Mouse (Mus musculus): ENCODE data around the gene Paqr6. TPM values are rescaled to one million over a fixed set of nuclear protein-coding genes. Genes with fewer than 3 reads are reported as not detected.

Paqr6 gene
- polyA plus RNA-seq (2015; fragmentation: Nextera tagmentation; extraction: Ambion mirVana): 1.2 and 1.9 TPM in 2 replicates

GRCm38 (mm10) chr3:88364337-88364736, at the start of gene Paqr6:
Gene Paqr6, plus strand, starts transcription at chr3:88364584.
- no peaks in the 10 kb centered on the region for H3K4me1 ChIP-seq (ENCODE audit: control insufficient read depth, insufficient read depth, low read length)
- H3K4me2 ChIP-seq (ENCODE audit: low read length): no peak within 1 kb of the TSS
- H3K36me3 ChIP-seq (ENCODE audit: control insufficient read depth, insufficient read depth, low read length): peaks cover 28% of the 10 kb centered on the region
- no peak within 1 kb of the TSS for H3K4me3 ChIP-seq (ENCODE audit: low read depth, low read length)
- ATAC-seq: no peak
- no peak within 1 kb of the TSS for H3K9ac ChIP-seq (ENCODE audit: low read depth, low read length)
- WGBS: 4% methylated on average over 16 of the region's 16 CpGs
- no peak within 1 kb of the TSS for H3K27ac ChIP-seq (ENCODE audit: low read length)
- peaks cover 4% of the 10 kb centered on the region; the same call in 1 of the 2 replicates for H3K27me3 ChIP-seq (ENCODE audit: control insufficient read depth, insufficient read depth, low read depth, low read length)
- H3K9me3 ChIP-seq (replicated peaks; ENCODE audit: control insufficient read depth, low read length, poor library complexity, severe bottlenecking): no peaks in the 10 kb centered on the region

- Histone ChIP-seq H3K4me3 (ENCODE audit: low read depth, low read length) (peak within 1 kb of the TSS; percentile 46), H3K9ac (ENCODE audit: low read depth, low read length) (peak within 1 kb of the TSS; percentile 51), H3K27me3 (ENCODE audit: control insufficient read depth, insufficient read depth, low read depth, low read length) (no peaks in the 10 kb centered on the region), H3K27ac (ENCODE audit: low read length) (no peak within 1 kb of the TSS), H3K4me2 (ENCODE audit: low read length) (peak within 1 kb of the TSS; percentile 82), H3K4me1 (ENCODE audit: control insufficient read depth, insufficient read depth, low read length) (peaks cover 8% of the 10 kb centered on the region), H3K36me3 (ENCODE audit: control insufficient read depth, insufficient read depth, low read length) (peaks cover 31% of the 10 kb centered on the region), H3K9me3 (replicated peaks; ENCODE audit: control insufficient read depth, low read length, poor library complexity, severe bottlenecking) (no peaks in the 10 kb centered on the region)
- ATAC-seq: peak; percentile 83
- 2% methylated on average over 10 of the region's 10 CpGs for WGBS
Observed at GRCm38 (mm10) chr3:88324951-88325405, 39.4 kb upstream of the Paqr6 start, which contains the start of gene Glmp. Gene Glmp, plus strand, starts transcription at chr3:88325023.

DNA sequence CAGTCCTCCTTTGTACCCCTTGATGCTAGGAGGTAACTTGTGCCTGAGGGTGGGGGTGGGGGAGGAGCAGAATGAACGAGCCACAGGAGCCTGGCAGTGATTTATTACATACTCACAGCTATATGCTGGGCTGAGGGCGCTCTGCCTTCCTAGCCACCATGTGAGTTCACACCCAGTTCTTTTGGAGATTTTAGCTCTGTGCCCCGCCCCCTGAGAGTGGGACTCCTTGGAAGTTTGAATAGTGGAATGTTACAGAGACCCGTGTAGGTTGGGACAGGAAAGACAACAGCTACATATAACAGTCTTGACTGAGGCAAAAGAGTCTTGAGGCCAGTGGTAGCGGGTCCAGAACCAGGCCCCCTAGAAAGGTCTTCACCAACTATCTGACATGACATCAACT, 35.4 kb upstream of the Paqr6 start:
- Histone ChIP-seq H3K27me3 (ENCODE audit: control insufficient read depth, insufficient read depth, low read depth, low read length) (no peaks in the 10 kb centered on the region), H3K27ac (ENCODE audit: low read length) (no peak overlapping the region), H3K36me3 (ENCODE audit: control insufficient read depth, insufficient read depth, low read length) (peaks cover 4% of the 10 kb centered on the region; the same call in 1 of the 2 replicates), H3K4me2 (ENCODE audit: low read length) (no peak overlapping the region), H3K4me1 (ENCODE audit: control insufficient read depth, insufficient read depth, low read length) (peaks cover 8% of the 10 kb centered on the region), H3K9ac (ENCODE audit: low read depth, low read length) (no peak overlapping the region), H3K9me3 (replicated peaks; ENCODE audit: control insufficient read depth, low read length, poor library complexity, severe bottlenecking) (no peaks in the 10 kb centered on the region), H3K4me3 (ENCODE audit: low read depth, low read length) (no peak overlapping the region)
- no peak for ATAC-seq
- 81% methylated on average over 5 of the region's 5 CpGs for WGBS

- 23% methylated on average over 2 of the region's 2 CpGs for WGBS
- Histone ChIP-seq H3K27me3 (ENCODE audit: control insufficient read depth, insufficient read depth, low read depth, low read length) (no peaks in the 10 kb centered on the region), H3K27ac (ENCODE audit: low read length) (no peak overlapping the region), H3K4me2 (ENCODE audit: low read length) (no peak overlapping the region), H3K9ac (ENCODE audit: low read depth, low read length) (no peak overlapping the region), H3K4me1 (ENCODE audit: control insufficient read depth, insufficient read depth, low read length) (peaks cover 5% of the 10 kb centered on the region), H3K9me3 (replicated peaks; ENCODE audit: control insufficient read depth, low read length, poor library complexity, severe bottlenecking) (no peaks in the 10 kb centered on the region), H3K36me3 (ENCODE audit: control insufficient read depth, insufficient read depth, low read length) (peaks cover 4% of the 10 kb centered on the region; the same call in 1 of the 2 replicates), H3K4me3 (ENCODE audit: low read depth, low read length) (no peak overlapping the region)
- no peak for ATAC-seq
Observed at GRCm38 (mm10) chr3:88331282-88331681, 33.1 kb upstream of the Paqr6 start.

DNA sequence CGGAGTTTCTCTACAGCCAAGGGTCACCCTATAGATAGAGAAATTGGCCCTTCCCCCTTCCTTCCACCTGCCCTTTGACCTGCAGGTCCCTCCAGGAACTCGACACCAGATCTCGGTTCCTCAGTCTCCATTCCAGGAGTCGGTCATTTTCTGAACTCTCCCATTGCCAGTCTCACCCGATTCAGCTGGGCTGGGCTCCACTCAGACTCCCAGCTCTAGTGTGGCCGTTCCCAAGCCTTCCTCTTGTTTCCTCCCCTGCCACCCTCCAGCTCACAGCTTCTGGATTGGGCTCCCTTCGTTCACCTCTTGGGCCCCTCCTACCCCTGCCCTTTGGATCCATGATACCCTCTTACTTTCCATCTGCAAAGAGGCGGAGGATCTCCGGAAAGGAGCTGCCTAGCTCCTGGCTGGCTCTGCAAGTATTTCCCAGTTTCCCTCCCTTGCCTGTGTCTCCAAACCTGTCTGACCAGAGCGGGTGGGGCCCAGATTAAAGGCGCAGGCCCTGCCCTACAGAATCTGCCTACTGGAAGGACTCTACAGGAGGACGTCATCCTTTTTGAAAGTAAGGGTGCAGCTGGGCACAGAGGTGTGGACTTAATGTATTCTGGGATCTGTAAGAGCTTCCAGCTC, 30.2 kb upstream of the Paqr6 start:
- H3K9ac ChIP-seq (ENCODE audit: low read depth, low read length): no peak overlapping the region
- no peak overlapping the region for H3K4me3 ChIP-seq (ENCODE audit: low read depth, low read length)
- WGBS: 68% methylated on average over 12 of the region's 12 CpGs
- H3K27ac ChIP-seq (ENCODE audit: low read length): no peak overlapping the region
- no peak overlapping the region for H3K4me2 ChIP-seq (ENCODE audit: low read length)
- no peaks in the 10 kb centered on the region for H3K27me3 ChIP-seq (ENCODE audit: control insufficient read depth, insufficient read depth, low read depth, low read length)
- peaks cover 19% of the 10 kb centered on the region for H3K4me1 ChIP-seq (ENCODE audit: control insufficient read depth, insufficient read depth, low read length)
- peaks cover 2% of the 10 kb centered on the region; the same call in 1 of the 2 replicates for H3K36me3 ChIP-seq (ENCODE audit: control insufficient read depth, insufficient read depth, low read length)
- no peaks in the 10 kb centered on the region for H3K9me3 ChIP-seq (replicated peaks; ENCODE audit: control insufficient read depth, low read length, poor library complexity, severe bottlenecking)
- no peak for ATAC-seq

DNA sequence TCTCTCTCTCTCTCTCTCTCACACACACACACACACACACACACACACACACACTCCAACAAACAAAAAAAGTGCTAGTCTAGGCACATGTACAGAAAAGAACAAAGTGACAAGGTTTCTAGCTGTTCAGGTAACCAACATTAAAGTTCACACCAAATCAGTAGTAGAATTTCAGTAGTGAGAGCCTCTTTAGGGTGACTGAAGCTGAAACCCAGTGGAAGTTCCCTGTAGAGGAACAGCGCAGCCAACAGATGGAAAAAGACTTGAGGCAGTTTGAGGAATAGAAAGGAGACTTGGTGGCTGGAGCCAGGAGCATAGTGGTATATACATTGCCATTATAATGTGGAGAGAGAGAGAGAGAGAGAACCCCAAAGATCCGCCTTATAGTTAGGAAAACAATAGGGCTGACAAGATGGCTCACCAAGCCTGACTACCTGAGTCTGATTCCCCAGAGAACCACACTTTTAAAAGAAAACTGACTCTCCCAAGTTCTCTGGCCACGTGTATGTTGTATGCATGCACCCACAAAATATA, 29.4 kb upstream of the Paqr6 start:
- no peak for ATAC-seq
- no peak overlapping the region; the same call in 1 of the 2 replicates for H3K27ac ChIP-seq (ENCODE audit: low read length)
- H3K4me3 ChIP-seq (ENCODE audit: low read depth, low read length): peak overlapping the region; percentile 70
- no peaks in the 10 kb centered on the region for H3K27me3 ChIP-seq (ENCODE audit: control insufficient read depth, insufficient read depth, low read depth, low read length)
- H3K9me3 ChIP-seq (replicated peaks; ENCODE audit: control insufficient read depth, low read length, poor library complexity, severe bottlenecking): no peaks in the 10 kb centered on the region
- H3K36me3 ChIP-seq (ENCODE audit: control insufficient read depth, insufficient read depth, low read length): no peaks in the 10 kb centered on the region
- WGBS: 44% methylated on average over 3 of the region's 3 CpGs
- H3K4me1 ChIP-seq (ENCODE audit: control insufficient read depth, insufficient read depth, low read length): peaks cover 19% of the 10 kb centered on the region
- peak overlapping the region; percentile 82 for H3K9ac ChIP-seq (ENCODE audit: low read depth, low read length)
- peak overlapping the region; percentile 86 for H3K4me2 ChIP-seq (ENCODE audit: low read length)

DNA sequence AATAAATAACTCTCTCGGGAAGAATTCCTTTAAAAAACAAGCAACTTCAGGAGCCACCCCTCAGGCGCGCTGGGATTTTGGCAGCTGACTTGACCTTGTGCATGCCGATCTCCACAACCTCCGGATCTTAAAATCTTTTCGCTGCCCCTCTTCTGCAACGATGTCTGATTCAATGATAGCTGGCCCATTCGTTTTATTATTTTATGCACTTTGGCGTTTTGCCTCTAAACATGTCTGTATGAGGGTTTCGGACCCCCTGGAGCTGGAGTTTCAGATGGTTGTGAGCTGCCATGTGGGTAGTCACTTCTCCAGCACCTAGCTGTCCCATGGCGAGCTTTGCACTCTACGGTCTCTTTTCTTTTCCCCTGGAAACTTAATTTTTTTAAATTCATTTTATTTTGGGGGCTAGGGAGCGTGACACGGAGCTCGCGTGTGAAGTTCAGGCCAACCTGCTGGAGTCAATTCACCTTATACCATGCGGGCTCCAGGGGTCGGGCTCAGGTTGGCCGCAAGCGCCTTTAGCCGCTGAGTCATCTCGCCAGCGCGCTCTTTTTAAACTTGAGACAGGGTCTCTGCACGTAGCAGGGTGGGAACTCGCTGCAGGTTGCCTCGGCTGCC, 28.8 kb upstream of the Paqr6 start:
- ATAC-seq: peak; percentile 79
- WGBS: 1% methylated on average over 27 of the region's 27 CpGs
- H3K9ac ChIP-seq (ENCODE audit: low read depth, low read length): peak overlapping the region; percentile 82

DNA sequence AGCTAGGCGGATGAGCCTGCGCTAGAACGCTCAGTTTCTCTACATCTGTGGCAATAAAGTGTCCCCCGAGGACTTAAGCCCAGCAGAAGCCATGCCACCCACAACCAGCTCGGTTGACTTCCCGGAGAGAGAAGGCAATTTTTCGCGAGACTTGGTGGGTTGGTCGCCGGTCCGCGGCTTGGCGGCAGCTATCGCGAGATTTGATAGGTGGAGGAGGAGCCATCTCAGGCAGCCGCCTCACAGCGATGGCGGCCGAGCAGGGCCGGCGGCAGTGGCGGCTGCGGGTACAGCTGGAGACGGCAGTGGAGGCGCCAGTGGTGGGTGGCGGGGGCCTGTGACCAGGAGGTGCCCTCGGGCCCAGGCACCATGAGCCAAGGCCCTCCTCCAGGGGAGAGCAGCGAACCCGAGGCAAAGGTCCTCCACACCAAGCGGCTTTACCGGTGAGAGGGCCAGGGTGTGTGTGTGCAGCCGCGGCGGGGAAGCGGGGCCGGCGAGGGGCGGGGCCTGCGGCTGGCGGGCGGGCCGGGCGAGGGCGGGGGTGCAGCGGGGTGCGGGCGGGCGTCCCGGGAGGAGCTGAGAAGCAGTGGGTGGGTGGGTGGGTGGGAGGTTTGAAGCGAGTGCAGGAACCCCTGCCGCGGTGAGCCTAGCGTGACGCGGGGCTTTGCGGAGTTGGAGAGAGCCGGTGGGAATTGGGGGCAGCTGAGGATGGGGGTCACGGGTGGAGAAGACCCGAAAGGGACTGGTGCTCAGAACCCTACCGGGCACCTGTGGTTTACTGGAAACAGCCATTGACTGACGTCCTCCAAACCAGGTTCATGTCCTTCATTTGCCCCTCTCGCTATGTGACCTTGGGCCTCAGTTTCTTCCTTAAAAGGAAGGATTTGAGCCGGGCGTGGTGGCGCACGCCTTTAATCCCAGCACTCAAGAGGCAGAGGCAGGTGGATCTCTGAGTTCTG, 28.0 kb upstream of the Paqr6 start, which contains the start of the genes Tmem79 and Smg5:
Gene Tmem79 (minus strand): TSS at position 91 of the 956 bp plus-strand sequence.
Gene Smg5 (plus strand): TSS at position 203 of the 956 bp plus-strand sequence.
- peak; percentile 97 for ATAC-seq
- H3K27ac ChIP-seq (ENCODE audit: low read length): peak within 1 kb of the TSS; percentile 95
- H3K4me2 ChIP-seq (ENCODE audit: low read length): peak within 1 kb of the TSS; percentile 86
- WGBS: 2% methylated on average over 44 of the region's 66 CpGs
- peak within 1 kb of the TSS; percentile 82 for H3K9ac ChIP-seq (ENCODE audit: low read depth, low read length)
- peaks cover 19% of the 10 kb centered on the region for H3K4me1 ChIP-seq (ENCODE audit: control insufficient read depth, insufficient read depth, low read length)
- no peaks in the 10 kb centered on the region for H3K36me3 ChIP-seq (ENCODE audit: control insufficient read depth, insufficient read depth, low read length)
- no peaks in the 10 kb centered on the region for H3K27me3 ChIP-seq (ENCODE audit: control insufficient read depth, insufficient read depth, low read depth, low read length)
- H3K4me3 ChIP-seq (ENCODE audit: low read depth, low read length): peak within 1 kb of the TSS; percentile 70
- no peaks in the 10 kb centered on the region for H3K9me3 ChIP-seq (replicated peaks; ENCODE audit: control insufficient read depth, low read length, poor library complexity, severe bottlenecking)

More for the DNA sequence above, 28.8 kb upstream of the Paqr6 start:
- Histone ChIP-seq H3K27ac (ENCODE audit: low read length) (peak overlapping the region; percentile 95), H3K9me3 (replicated peaks; ENCODE audit: control insufficient read depth, low read length, poor library complexity, severe bottlenecking) (no peaks in the 10 kb centered on the region), H3K4me2 (ENCODE audit: low read length) (peak overlapping the region; percentile 86), H3K27me3 (ENCODE audit: control insufficient read depth, insufficient read depth, low read depth, low read length) (no peaks in the 10 kb centered on the region), H3K4me3 (ENCODE audit: low read depth, low read length) (peak overlapping the region; percentile 70), H3K36me3 (ENCODE audit: control insufficient read depth, insufficient read depth, low read length) (no peaks in the 10 kb centered on the region), H3K4me1 (ENCODE audit: control insufficient read depth, insufficient read depth, low read length) (peaks cover 19% of the 10 kb centered on the region)

All from midbrain, embryonic 16.5 days (tissue).